Comparison of ENCODE assay signal across 1 mouse cellular context in genomic region chr6:86395969-86396368, GRCm38 (mm10).
TF ChIP-seq lines count a peak whose summit lies in the region.

No protein-coding gene starts in this region.

TF ChIP-seq in MEL, 35 proteins besides CTCF, POLR2A, EP300 and RAD21 (continued from another document):
- no peak for TF ChIP-seq KAT2A (conservative IDR thresholded peaks at IDR 0.05; ENCODE audit: low read depth, low read length)
